Mouse (Mus musculus) ES-Bruce4 (cell line): ENCODE measurements around the gene Tex44.

Source experiments
- CTCF ChIP-seq: IDR thresholded peaks from one replicate; pipeline ENCODE4 v1.8.1; 2011; ENCODE audit warnings: low read depth, low read length
- EP300 ChIP-seq: IDR thresholded peaks from 2 replicates; pipeline ENCODE4 v1.6.1; 2011; ENCODE audit warnings: low read depth, low read length; ENCODE audit not compliant: insufficient read depth
- POLR2A ChIP-seq: IDR thresholded peaks from one replicate; pipeline ENCODE4 v1.8.1; 2011; ENCODE audit warnings: low read length; ENCODE audit not compliant: insufficient read depth

GRCm38 (mm10) chr1:86456892-86457581, 30.9 kb downstream of the Tex44 start:
- TF ChIP-seq POLR2A (no peak), CTCF (no peak), EP300 (no peak)
